Mouse (Mus musculus): ENCODE results near the gene Tmprss11e.

GRCm38 (mm10) chr5:86722820-86723460 lies 22.7 kb downstream of the Tmprss11e start:
- TF ChIP-seq MAX (IDR thresholded peaks at IDR 0.05; ENCODE audit: low read depth) (no peak), SRF (IDR thresholded peaks at IDR 0.05; ENCODE audit: control insufficient read depth, insufficient read length, low read depth) (no peak), POLR2A (IDR thresholded peaks at IDR 0.05; ENCODE audit: insufficient read length, low read depth) (no peak), E2F4 (IDR thresholded peaks at IDR 0.05; ENCODE audit: insufficient read depth) (no peak), MYOG (IDR thresholded peaks at IDR 0.05; ENCODE audit: control insufficient read depth in 1 of 3, insufficient read depth in 1 of 3, insufficient read length in 2 of 3, low read depth in 2 of 3) (no peak), POLR2AphosphoS2 (IDR thresholded peaks at IDR 0.05; ENCODE audit: insufficient read length, low read depth) (no peak), MYOD1 (IDR thresholded peaks at IDR 0.05; ENCODE audit: control insufficient read depth in 1 of 3, insufficient read length in 2 of 3, low read depth in 2 of 3) (no peak), CEBPB (IDR thresholded peaks at IDR 0.05; ENCODE audit: insufficient read depth, poor library complexity, severe bottlenecking) (no peak), TCF12 (IDR thresholded peaks at IDR 0.05; ENCODE audit: insufficient read depth, poor library complexity, severe bottlenecking) (no peak), REST (IDR thresholded peaks at IDR 0.05; ENCODE audit: insufficient read depth, insufficient read length) (no peak), TCF3 (IDR thresholded peaks at IDR 0.05; ENCODE audit: insufficient read length, low read depth) (no peak)

All from myocyte (in vitro differentiated cells).